ENCODE assay signal across 17 mouse cellular contexts in the genomic region with DNA sequence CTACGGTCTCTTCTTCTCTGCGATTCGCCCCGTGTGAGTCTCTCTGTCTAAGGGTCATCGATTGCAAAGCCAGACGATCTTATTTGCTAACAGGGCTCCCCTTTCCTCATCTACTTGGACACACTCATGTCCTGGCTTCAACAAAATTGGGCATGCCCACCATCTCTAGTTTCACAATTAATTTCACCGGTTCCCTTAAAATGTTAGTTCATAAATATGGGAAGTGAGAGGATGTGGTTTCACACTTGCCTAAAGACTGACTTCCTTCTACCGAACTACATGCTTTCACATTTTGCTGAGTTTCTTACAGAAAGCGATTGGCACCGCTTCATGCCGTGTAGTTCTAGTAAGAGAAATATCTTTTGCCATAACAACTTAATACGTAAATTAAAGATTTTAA.
A peak's percentile ranks its signal among the peaks of the same experiment; 100 is the strongest.
DNase-seq lines count a peak whose midpoint lies in the region; ATAC-seq lines count a peak whose summit lies in the region.
"Had no signal": no experiment of that assay in that cellular context is flagged by ENCODE, and none has a peak within 500 bp of the region (broad histone marks: within the 10 kb centered on the region; RNA-seq: fewer than 3 reads in every experiment).

No protein-coding gene starts in this region.

- ATAC-seq in inflammation-experienced regulatory T-cells, adult 6 months, result no peak
- ATAC-seq: forebrain, embryonic 14.5 days; hindbrain, embryonic 16.5 days had no signal

- no peak overlapping the region for H3K4me3 ChIP-seq in macrophage (ENCODE audit: inconsistent target)
- H3K4me3 ChIP-seq: limb, embryonic 12.5 days had no signal

- peaks cover 17% of the 10 kb centered on the region; the same call in 1 of the 2 replicates for H3K36me3 ChIP-seq in macrophage (ENCODE audit: inconsistent target)

- peak overlapping the region; percentile 94 for H3K27ac ChIP-seq in macrophage
- H3K27ac ChIP-seq: limb, embryonic 12.5 days had no signal

- intact Hi-C loops in heart, postnatal 25 days (cut with DNase I), result no loop called here

- H3K79me2 ChIP-seq in macrophage (ENCODE audit: inconsistent target), result peaks cover 65% of the 10 kb centered on the region

- WGBS in macrophage (ENCODE audit: missing documents), result 10% methylated on average over 12 of the region's 12 CpGs

- DNase-seq in heart, adult 9 months (ENCODE audit: low spot score in 2 of 2), result peak; percentile 12 to 30
- DNase-seq in heart, postnatal 25 days (ENCODE audit: low spot score), result no peak
- DNase-seq in lung, postnatal 25 days (ENCODE audit: low spot score), result peak; percentile 45
- no peak for DNase-seq in lung, postnatal 14 days
- no peak for DNase-seq in Muller cell, postnatal 12 days (ENCODE audit: inconsistent ontology term)
- no peak for DNase-seq in yolk sac, embryonic 10.5 days (ENCODE audit: low spot score)
- DNase-seq: adrenal gland, adult 2 months; cerebellum, adult 2 months; heart, postnatal 14 days; midbrain, embryonic 14.5 days; right cerebral cortex, postnatal 25 days; thymus, adult 2 months had no signal

Comparison
In these comparisons a context has a peak if more than half of its experiments do, and no peak if none do; other contexts are left out.
1. DNase-seq: peak in heart, adult 9 months (2 of 2) and lung, postnatal 25 days (single experiment); none in heart, postnatal 25 days (single experiment), lung, postnatal 14 days (single experiment), Muller cell, postnatal 12 days (single experiment) and yolk sac, embryonic 10.5 days (single experiment).